Mouse (Mus musculus): ENCODE measurements around the gene Slc25a38. TPM values are rescaled to one million over a fixed set of nuclear protein-coding genes. Genes with fewer than 3 reads are reported as not detected.

The Slc25a38 gene
- 44.0 and 44.7 TPM in 2 replicates for polyA plus RNA-seq (2015; fragmentation: Nextera tagmentation; extraction: Ambion mirVana)

DNA sequence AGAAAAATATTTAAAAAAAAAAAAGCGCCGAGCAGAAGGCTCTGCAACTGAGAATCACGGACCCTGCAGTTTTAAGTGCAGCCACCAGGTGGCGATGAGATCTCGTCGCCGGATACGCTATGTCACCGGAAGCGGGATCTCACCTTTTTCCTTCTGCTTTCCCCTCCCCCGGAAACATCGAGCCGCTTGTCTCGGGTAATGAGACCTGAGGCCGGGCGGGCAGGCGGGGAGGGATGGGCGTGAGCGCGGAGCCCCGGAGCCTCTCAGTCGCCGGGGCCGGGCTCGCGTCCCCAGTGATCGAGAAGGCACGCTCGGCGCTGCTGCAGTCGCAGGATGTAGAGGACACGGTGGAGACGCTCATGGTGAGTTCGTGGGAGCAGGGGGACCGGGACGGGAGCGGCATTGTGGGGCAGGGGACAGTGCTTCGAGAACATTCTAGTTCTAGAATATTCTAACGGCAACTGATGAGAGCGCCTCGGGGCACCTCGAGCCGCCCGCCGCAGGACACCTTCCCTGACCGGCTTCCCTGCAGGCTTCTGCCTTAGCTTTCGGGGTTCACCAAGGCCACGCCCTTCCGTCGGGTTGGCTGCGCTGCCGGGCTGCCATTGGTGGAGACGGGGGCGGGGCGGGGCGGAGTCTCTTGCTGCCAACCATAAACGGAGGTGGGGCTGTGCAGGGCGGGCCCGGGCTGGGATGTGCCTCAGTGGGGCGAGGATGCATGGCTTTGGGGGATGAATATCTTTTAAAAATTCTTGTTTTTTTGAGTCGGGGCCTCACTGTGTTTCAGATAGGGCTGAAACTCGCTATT is at the start of gene Slc25a38:
Gene Slc25a38, plus strand, starts transcription at position 164 of the 808 bp plus-strand sequence.
- 1% methylated on average over 50 of the region's 62 CpGs for WGBS
- peak within 1 kb of the TSS; percentile 99 for H3K4me3 ChIP-seq

DNA sequence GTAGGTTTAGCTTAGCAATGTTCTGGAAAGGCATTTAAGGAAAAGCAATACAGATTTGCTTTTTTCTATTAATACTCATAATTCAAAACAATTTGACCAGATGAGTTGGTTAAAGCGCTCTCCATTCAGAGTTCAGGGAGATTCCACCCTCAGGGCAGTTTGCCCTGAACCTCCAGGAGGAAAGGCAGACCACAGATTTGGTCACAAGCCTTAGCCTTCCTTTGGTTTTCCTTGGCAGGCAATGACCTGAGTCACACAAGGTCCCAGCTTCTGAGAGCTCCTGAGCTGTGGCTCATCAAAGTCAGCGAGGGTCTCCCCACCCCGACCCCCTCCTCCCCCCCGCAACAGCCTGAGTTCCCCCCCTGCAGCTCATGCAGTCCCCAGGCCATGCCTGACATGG is 45.9 kb upstream of the Slc25a38 start:
- no peak overlapping the region for H3K27ac ChIP-seq (replicated peaks)
- H3K4me1 ChIP-seq (replicated peaks): no peaks in the 10 kb centered on the region
- H3K9me3 ChIP-seq: no peaks in the 10 kb centered on the region
- H3K9ac ChIP-seq: no peak overlapping the region
- no peak overlapping the region for H3K4me3 ChIP-seq
- no peak overlapping the region for H3K4me2 ChIP-seq
- H3K27me3 ChIP-seq: no peaks in the 10 kb centered on the region
- no peak for ATAC-seq (ENCODE audit: low FRiP score, low read depth)
- no peaks in the 10 kb centered on the region for H3K36me3 ChIP-seq
- WGBS: 80% methylated on average over 4 of the region's 4 CpGs

More for the DNA sequence above, at the start of gene Slc25a38:
- peak; percentile 97 for ATAC-seq (ENCODE audit: low FRiP score, low read depth)
- H3K27ac ChIP-seq (replicated peaks): peak within 1 kb of the TSS; percentile 99
- no peaks in the 10 kb centered on the region for H3K9me3 ChIP-seq
- H3K4me1 ChIP-seq (replicated peaks): peaks cover 8% of the 10 kb centered on the region
- H3K27me3 ChIP-seq: no peaks in the 10 kb centered on the region
- H3K9ac ChIP-seq: peak within 1 kb of the TSS; percentile 98
- H3K36me3 ChIP-seq: no peaks in the 10 kb centered on the region
- H3K4me2 ChIP-seq: peak within 1 kb of the TSS; percentile 88

DNA sequence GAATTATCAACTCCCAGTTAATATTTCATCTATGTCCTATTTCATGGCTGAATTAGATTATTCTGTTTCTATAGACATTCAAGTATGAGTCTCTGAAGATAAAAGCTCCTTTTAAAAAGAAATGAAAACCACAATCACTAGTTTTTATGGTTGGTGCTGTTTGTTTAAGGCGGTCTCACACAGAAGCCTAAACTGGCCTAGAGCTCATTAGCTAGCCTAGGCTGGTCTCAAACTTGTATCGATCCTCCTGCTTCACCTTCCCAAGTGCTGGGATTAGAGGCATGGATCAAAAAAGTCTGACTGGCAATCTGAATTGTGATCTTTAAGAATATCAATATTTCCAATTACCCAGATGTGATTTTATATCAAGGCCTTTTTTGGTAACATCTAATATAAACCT is 42.6 kb upstream of the Slc25a38 start:
- WGBS: 86% methylated on average over 2 of the region's 2 CpGs
- Histone ChIP-seq H3K9ac (no peak overlapping the region), H3K4me1 (replicated peaks) (no peaks in the 10 kb centered on the region), H3K27ac (replicated peaks) (no peak overlapping the region), H3K9me3 (no peaks in the 10 kb centered on the region), H3K4me3 (no peak overlapping the region), H3K27me3 (no peaks in the 10 kb centered on the region), H3K36me3 (no peaks in the 10 kb centered on the region), H3K4me2 (no peak overlapping the region)
- no peak for ATAC-seq (ENCODE audit: low FRiP score, low read depth)

DNA sequence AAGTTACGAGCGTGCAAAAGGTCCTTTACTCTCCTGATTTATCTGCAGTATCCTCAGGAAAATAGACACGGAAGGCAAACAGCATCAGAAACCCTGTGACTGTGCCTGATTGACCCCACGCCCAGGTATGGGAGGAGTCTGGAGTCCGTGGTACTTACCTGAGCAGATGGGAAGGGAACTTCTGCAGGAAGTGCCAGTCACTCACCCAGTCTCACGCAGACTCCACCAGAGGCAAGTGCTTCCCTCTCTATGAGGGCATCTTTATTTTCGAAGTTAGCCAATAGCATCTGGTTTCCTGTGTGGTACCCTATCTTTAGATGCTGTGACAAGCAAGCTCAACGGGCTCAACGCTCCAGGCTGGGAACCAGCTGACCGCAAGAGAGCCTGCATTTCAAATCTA is 42.1 kb upstream of the Slc25a38 start:
- ATAC-seq (ENCODE audit: low FRiP score, low read depth): no peak
- Histone ChIP-seq H3K4me1 (replicated peaks) (no peaks in the 10 kb centered on the region), H3K4me3 (no peak overlapping the region), H3K4me2 (no peak overlapping the region), H3K9ac (no peak overlapping the region), H3K27ac (replicated peaks) (no peak overlapping the region), H3K9me3 (no peaks in the 10 kb centered on the region), H3K27me3 (no peaks in the 10 kb centered on the region), H3K36me3 (no peaks in the 10 kb centered on the region)
- WGBS: 63% methylated on average over 10 of the region's 10 CpGs

DNA sequence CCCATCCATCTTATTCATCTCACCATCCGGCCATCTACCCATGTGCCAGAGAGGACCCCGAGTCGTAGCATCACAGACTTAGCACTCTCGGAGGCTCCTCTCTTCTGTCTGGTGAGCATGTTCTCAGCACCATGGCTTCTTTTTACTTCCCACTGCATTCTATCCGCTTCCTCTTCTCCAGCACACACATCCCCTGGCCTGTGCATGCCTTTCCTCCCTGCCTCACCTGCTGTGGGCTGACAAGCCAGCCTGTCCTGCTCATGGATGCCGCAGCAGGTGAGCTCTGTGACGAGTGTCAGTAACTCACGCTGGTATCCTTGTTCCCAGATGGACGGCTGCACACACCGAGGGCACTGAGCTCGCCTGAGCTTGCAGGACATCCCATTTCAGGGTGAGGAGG is 40.4 kb upstream of the Slc25a38 start, which contains the start of gene Cx3cr1:
Gene Cx3cr1, minus strand, starts transcription at position 101 of the 400 bp plus-strand sequence.
- ATAC-seq (ENCODE audit: low FRiP score, low read depth): no peak
- Histone ChIP-seq H3K9ac (no peak within 1 kb of the TSS), H3K4me1 (replicated peaks) (no peaks in the 10 kb centered on the region), H3K4me3 (no peak within 1 kb of the TSS), H3K27me3 (no peaks in the 10 kb centered on the region), H3K36me3 (no peaks in the 10 kb centered on the region), H3K27ac (replicated peaks) (no peak within 1 kb of the TSS), H3K9me3 (no peaks in the 10 kb centered on the region), H3K4me2 (no peak within 1 kb of the TSS)
- 90% methylated on average over 11 of the region's 11 CpGs for WGBS

DNA sequence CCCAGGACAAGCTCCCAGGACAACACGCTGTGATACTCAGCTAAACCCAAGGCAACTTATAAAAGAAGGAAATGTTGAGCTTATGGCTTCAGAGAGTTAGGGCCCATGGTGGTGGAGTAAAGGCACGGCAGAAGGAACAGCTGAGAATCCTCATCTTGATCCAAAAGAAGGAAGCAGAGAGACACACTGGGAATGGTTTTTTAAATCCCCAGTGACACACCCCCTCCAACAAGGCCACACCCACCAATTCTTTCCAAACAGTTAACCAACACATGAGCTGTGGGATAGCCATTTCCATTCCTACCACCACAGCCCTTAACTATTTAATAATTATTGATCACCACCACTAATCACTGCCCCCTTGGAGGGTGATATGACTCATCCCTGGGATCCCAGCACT is 38.9 kb upstream of the Slc25a38 start:
- Histone ChIP-seq H3K4me2 (no peak overlapping the region), H3K4me1 (replicated peaks) (no peaks in the 10 kb centered on the region), H3K27me3 (no peaks in the 10 kb centered on the region), H3K9ac (no peak overlapping the region), H3K36me3 (no peaks in the 10 kb centered on the region), H3K27ac (replicated peaks) (no peak overlapping the region), H3K9me3 (no peaks in the 10 kb centered on the region), H3K4me3 (no peak overlapping the region)
- no peak for ATAC-seq (ENCODE audit: low FRiP score, low read depth)
- 84% methylated on average over 2 of the region's 2 CpGs for WGBS

DNA sequence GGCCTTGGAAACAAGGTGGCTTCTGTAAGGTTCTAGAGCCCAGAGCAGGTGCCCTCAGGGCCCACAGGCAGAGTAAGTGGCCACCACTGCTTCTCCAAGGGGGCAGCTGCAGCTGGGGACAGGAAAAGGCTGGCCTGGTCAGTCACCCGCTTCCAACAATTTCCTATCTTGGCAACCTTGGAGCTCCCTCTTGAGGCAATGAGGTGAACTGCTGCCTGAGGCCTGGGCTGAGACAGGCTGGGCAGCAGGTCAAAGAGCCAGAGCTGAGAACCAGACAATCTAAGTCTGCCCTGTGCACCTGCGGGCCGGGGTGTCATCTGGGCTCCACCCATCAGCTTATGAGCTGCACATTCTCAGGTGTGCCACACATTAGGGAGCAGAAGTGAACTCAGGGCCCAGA is 37.0 kb upstream of the Slc25a38 start:
- Histone ChIP-seq H3K4me2 (no peak overlapping the region), H3K27me3 (no peaks in the 10 kb centered on the region), H3K4me3 (no peak overlapping the region), H3K9ac (no peak overlapping the region), H3K9me3 (no peaks in the 10 kb centered on the region), H3K36me3 (no peaks in the 10 kb centered on the region), H3K27ac (replicated peaks) (no peak overlapping the region), H3K4me1 (replicated peaks) (no peaks in the 10 kb centered on the region)
- no peak for ATAC-seq (ENCODE audit: low FRiP score, low read depth)
- WGBS: 13% methylated on average over 3 of the region's 3 CpGs

DNA sequence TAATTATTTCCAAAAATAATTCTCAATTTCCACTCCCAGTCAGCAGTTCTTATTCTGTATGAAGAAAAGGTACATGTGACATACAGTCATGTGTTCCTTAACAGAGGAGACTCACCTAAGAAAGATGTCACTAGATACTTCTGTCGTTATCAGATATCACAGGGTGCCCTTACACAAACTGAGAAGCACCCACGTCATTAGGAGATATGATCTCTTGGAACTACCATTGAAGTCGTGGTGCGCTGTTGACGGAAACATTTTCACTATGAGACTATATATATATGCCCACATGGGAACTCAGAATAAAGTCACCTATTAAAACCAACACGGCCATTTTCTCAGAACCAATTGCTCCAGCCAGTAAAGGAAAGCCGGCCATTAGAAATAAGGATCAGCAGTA is 35.7 kb upstream of the Slc25a38 start:
- H3K9ac ChIP-seq: no peak overlapping the region
- 93% methylated on average over 7 of the region's 7 CpGs for WGBS
- no peaks in the 10 kb centered on the region for H3K9me3 ChIP-seq
- no peak overlapping the region for H3K4me3 ChIP-seq
- H3K27ac ChIP-seq (replicated peaks): no peak overlapping the region
- ATAC-seq (ENCODE audit: low FRiP score, low read depth): no peak
- H3K4me1 ChIP-seq (replicated peaks): no peaks in the 10 kb centered on the region
- no peaks in the 10 kb centered on the region for H3K27me3 ChIP-seq
- no peaks in the 10 kb centered on the region for H3K36me3 ChIP-seq
- no peak overlapping the region for H3K4me2 ChIP-seq

DNA sequence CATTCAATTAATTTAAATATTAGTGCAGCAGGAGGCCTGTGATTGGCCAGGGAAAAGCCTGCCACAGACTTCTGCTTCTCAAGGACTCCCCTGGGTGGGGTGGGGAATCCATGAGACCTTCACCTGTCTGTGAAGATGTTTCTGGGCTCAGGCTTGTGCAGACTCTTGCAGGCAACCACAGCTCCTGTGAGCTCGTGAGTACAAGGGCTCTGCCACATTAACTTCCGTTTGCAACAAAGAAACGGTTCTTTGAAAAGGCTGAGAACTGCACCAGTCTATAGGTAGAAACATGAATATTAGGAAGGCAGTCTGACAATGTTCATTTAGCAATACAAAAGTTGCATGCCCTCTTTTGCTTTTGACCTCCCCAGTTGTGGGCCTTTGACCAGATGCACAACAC is 31.9 kb upstream of the Slc25a38 start:
- Histone ChIP-seq H3K4me3 (no peak overlapping the region), H3K4me1 (replicated peaks) (no peaks in the 10 kb centered on the region), H3K27me3 (no peaks in the 10 kb centered on the region), H3K9ac (no peak overlapping the region), H3K36me3 (no peaks in the 10 kb centered on the region), H3K9me3 (no peaks in the 10 kb centered on the region), H3K4me2 (no peak overlapping the region), H3K27ac (replicated peaks) (no peak overlapping the region)
- 83% methylated on average over 3 of the region's 3 CpGs for WGBS
- ATAC-seq (ENCODE audit: low FRiP score, low read depth): no peak

DNA sequence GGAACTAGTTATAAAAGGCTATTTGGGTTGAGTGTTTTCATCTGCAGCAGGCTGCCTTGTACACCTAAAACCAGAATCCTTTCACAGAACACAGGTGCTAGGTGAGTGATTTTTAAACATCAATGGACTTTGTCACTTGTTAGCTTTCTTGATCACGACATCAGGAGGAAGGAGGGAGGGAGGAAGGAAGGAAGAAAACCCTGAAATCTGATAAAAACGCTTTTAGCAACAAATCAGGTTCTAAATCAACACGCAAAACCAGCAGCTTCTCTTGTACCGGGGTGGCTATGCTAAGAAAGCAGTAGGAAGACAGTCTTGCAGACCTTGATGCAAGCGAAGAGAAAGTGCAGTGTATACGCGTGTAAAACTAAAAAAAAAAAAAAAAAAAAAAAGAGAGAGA is 30.3 kb upstream of the Slc25a38 start:
- no peak for ATAC-seq (ENCODE audit: low FRiP score, low read depth)
- no peaks in the 10 kb centered on the region for H3K27me3 ChIP-seq

DNA sequence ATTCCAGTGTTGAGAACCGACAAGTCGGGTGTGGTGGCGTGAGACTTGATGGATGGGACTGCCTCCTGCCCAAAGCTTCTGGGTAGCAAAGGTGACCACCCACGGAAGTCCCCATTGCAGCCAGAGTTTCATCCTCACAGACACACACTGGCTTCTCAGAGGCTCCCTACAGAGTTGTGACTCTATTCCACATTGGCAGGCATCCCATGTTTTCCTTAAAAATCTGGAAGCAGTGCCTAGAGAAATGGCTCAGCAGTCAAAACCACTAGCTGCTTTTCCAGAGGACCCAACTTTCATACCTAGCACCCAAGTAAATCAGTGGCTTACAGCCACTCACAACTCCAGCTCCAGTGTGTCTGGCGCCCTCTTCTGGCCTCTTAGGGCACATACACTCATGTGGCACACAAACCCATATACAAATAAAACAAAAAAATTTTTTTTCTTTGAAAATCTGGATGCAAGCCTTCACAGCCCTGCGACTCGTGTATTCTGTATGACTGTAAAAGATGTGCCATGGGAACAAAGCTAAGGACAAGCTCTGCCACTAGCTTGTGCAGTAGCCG is 29.5 kb upstream of the Slc25a38 start:
- WGBS: 78% methylated on average over 8 of the region's 8 CpGs
- no peak overlapping the region for H3K9ac ChIP-seq
- no peak overlapping the region for H3K27ac ChIP-seq (replicated peaks)
- no peak for ATAC-seq (ENCODE audit: low FRiP score, low read depth)
- no peaks in the 10 kb centered on the region for H3K4me1 ChIP-seq (replicated peaks)
- H3K9me3 ChIP-seq: no peaks in the 10 kb centered on the region
- H3K27me3 ChIP-seq: no peaks in the 10 kb centered on the region
- H3K4me3 ChIP-seq: no peak overlapping the region
- no peaks in the 10 kb centered on the region for H3K36me3 ChIP-seq
- H3K4me2 ChIP-seq: no peak overlapping the region

More for the DNA sequence above, 30.3 kb upstream of the Slc25a38 start:
- no peaks in the 10 kb centered on the region for H3K9me3 ChIP-seq
- no peak overlapping the region for H3K27ac ChIP-seq (replicated peaks)
- H3K9ac ChIP-seq: no peak overlapping the region
- no peaks in the 10 kb centered on the region for H3K36me3 ChIP-seq
- no peak overlapping the region for H3K4me2 ChIP-seq
- H3K4me3 ChIP-seq: no peak overlapping the region
- 80% methylated on average over 7 of the region's 7 CpGs for WGBS
- no peaks in the 10 kb centered on the region for H3K4me1 ChIP-seq (replicated peaks)

DNA sequence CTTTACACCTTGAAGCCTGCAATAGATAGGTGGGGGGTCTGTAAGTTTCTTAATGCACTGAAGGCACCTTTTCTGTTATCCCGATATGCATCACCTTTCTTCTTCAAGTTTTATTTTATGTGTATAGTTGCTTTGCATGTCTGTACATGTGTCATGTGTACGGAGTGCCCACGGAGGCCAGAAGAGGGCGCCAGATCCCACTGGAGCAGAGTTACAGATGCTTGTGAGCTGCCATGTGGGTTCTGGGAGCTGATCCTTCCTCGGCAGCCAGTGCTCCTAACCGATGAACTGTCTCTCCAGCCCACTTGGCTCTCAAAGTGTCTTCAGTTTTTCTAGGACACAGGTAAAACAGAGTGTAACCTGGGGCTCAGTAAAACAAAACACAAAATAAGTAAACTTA is 28.9 kb upstream of the Slc25a38 start:
- Histone ChIP-seq H3K9ac (no peak overlapping the region), H3K27me3 (no peaks in the 10 kb centered on the region), H3K4me3 (no peak overlapping the region), H3K36me3 (no peaks in the 10 kb centered on the region), H3K4me1 (replicated peaks) (no peaks in the 10 kb centered on the region), H3K9me3 (no peaks in the 10 kb centered on the region), H3K27ac (replicated peaks) (no peak overlapping the region), H3K4me2 (no peak overlapping the region)
- ATAC-seq (ENCODE audit: low FRiP score, low read depth): no peak
- 82% methylated on average over 6 of the region's 6 CpGs for WGBS
